Mouse (Mus musculus) cerebellum, adult 9-11 months (tissue): ENCODE measurements around the gene Polr2f.

Experiments
- DNase-seq: peaks from one replicate; pipeline ENCODE4 v3.0.0; 2022

Gene Polr2f

DNA sequence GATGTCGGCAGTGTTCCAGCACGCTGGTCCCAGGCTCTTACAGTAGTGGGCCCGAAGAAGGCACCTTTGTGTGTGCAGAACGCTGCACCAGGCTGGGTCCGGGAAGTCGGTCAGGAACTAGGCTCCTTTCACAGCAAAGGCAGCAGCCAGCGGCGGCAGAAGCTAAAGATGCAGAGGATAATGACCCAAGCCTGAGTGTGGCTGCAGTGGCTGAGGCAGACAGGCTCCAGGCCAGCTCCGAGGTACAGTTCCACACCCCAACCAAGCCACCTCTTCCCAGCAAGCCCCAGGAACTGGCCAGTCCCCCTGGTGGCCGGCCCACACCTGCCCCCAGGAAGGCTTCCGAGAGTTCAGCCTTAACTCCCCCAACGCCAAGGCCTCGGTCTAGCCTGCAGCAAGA lies 18.3 kb upstream of the Polr2f start:
- no peak for DNase-seq

DNA sequence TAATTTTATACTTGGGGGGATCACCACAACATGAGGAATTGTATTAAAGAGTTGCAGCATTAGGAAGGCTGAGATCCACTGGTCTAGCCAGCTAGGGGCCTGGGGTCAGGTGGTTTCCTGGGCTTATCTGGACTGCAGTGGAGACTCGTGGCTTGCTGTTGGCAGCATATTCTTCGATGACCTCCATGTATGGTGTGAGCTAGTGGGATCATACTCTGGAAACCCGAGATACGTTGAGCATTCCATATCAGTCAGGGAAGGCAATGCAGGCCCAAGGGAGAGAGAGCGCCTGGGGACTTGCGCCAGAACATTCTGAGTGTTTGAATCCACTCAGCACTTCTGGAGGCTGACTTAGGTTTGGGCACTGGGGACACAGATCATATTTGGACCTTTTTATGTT lies 17.1 kb upstream of the Polr2f start:
- DNase-seq, result no peak

DNA sequence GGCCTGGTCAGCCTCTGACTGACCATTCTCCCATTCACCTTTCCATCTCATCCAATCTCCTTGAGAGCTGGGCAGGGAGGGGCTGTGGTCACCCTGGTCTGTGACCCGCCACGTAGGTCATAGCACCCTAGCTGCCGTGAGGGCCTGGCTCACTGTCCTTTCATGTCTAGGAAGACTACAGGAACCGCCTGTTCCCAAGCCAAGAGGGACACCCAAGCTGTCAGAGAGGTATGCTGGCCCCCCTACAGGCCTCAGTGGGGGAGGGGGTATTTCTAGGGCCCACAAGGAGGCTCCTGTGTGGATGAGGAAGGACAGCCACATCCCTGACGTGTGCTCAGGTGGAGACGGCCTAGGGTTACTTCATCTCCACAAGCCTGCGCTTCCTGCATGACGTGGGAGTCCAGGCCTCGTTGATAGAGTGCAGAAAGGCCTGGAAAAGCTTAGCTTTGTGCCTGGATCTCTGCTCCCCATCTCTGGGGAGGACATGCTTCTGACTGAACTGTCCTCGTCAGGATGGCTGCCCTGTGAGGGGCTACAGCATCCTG lies 16.4 kb upstream of the Polr2f start:
- no peak for DNase-seq

DNA sequence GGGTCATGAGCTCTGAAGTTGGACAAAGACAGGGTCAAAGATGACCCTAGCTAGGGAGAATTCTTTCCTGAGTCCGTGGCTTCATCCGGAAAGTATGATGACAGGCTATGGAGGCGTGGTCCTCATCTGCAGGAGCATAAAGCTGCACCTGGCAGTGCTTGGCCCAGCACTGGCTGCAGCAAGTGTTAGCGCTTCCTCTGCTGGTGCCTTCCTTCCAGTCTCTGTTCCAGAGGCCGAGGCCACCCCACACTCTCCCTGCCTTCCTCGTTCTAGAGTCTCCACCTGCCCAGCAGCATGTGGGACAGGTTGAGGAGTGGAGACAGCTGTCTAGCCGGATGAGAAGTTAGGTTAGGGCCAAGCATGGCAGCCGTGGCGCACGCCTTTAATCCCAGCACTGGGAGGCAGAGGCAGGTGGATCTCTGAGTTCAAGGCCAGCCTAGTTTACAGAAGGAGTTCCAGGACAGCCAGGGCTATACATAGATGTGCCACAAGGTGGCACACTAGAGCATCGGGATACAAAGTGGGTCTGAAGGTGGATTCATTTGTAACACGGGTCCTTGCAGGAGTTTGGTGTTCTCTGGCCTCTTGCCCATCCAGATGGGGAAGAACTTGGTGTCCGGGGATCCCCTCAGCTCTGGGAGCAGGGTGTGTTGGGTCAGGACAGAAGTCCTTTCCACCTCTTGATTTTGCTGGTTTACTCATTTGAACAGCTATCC lies 14.4 kb upstream of the Polr2f start:
- DNase-seq, result no peak

DNA sequence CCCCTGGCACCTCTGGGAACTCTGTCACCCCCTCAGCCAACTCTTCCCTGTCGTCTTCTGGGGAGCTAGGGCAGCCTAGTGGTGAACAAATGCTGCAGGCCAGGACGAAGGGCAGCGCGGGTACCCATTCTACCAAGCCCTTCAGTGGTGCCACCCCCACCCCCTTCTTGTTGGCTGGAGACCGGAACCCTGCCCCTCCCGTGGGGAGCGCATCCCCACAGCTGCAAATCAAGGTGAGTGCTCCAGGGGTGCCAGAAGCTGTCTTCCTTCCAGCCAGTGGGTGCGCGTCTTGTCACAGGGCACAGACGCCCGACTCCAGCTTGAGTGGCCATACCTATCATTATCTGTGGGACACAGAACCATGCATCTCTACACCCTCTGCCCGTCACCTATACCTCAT lies 13.7 kb upstream of the Polr2f start:
- DNase-seq, result no peak

DNA sequence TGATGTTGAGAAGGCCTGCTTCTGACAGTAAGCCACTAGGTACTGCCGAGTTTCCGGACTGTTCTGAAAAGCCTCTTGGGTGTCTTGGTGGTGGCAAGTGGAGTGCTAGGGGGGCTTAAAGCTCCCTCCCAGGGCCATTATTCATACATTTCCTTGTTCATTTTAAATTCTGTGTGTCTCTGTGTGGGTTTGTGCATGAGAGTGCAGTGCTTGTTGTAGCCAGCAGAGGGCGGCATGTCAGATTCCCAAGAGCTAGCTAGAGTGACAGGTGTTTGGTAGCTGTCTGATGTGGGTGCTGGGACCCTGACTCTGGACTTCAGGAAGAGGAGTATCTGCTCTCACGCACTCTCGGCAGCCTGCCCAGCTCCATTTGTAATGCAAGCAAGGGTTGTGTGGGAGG lies 12.6 kb upstream of the Polr2f start:
- DNase-seq, result no peak

DNA sequence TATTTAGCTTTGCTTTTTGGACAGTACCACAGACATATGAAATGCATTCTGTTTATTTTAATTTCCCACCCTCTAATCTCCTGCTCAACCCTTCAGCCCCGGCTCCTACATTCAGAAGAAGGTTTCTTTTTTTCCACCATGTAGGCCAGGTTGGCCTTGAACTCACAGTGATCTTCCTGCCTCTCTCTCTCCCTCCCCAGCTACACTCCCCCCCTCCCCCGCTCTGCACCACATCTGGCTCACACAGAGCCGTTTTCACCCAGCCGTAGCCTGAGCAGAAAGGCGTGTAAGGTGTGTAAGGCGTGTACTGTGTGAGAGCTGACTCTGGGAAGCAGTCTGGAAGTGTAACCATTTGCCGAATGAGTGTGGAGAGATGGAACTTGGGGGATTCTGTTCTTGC lies 11.5 kb upstream of the Polr2f start:
- DNase-seq, result no peak

DNA sequence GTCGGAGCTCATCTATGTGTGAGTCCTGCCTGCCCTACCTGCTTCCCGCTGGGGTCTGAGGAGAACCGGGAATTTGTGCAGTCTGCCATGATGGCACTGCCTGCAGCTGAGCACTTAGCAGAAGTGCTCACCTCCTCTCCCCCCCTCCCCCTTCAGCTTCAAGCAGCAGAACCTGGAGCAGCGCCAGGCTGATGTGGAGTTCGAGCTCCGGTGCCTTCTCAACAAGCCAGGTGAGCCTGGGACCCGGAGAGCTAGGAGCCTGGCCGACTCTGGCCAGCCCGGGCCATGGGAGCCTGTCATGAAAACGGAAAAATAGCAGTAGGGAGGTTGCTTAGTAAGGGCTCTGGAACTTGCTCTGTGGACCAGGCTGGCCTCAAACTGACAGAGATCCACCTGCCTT lies 10.0 kb upstream of the Polr2f start:
- no peak for DNase-seq

DNA sequence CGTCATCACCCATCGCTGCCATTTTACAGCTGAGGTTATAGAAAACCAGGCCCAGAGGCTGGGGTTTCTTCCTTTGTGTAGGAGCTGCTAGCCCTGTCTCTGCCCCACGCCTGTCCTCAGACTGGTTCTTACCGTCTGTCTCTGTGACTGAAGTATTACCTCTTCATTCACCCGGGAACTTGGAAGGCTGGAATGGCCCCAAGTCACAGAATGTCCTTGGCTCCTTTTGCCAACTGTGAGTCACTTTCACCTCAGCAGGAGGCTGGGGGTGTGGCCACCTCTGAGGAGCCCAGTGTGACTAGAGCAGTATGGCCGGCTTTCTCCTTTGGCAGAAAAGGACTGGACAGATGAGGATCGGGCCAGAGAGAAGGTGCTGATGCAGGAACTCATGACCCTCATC lies 9.4 kb upstream of the Polr2f start:
- DNase-seq, result peak; percentile 88

DNA sequence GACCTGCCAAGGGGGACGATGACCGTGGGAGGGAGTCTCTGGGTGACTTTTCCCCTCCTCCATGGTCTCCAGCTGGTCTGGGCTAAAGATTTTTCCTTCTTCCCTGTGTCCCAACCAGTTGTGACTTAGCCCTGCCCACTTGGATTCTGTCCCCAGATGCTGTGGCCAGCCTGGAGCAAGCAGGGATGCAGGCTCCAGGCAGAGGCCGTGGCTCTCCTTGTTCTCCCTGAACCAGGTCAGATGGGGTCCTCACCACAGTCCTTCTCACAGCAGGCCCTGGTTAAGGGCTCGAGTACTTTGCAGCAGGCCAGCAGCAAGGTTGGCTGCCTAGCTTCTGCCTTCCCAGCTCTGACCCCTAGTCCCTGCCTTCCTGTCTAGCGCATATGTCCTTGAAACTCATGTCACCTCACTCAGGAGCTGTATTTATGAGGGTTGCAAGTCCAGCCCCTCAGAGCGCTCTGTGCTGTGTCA lies 7.6 kb upstream of the Polr2f start:
- no peak for DNase-seq

DNA sequence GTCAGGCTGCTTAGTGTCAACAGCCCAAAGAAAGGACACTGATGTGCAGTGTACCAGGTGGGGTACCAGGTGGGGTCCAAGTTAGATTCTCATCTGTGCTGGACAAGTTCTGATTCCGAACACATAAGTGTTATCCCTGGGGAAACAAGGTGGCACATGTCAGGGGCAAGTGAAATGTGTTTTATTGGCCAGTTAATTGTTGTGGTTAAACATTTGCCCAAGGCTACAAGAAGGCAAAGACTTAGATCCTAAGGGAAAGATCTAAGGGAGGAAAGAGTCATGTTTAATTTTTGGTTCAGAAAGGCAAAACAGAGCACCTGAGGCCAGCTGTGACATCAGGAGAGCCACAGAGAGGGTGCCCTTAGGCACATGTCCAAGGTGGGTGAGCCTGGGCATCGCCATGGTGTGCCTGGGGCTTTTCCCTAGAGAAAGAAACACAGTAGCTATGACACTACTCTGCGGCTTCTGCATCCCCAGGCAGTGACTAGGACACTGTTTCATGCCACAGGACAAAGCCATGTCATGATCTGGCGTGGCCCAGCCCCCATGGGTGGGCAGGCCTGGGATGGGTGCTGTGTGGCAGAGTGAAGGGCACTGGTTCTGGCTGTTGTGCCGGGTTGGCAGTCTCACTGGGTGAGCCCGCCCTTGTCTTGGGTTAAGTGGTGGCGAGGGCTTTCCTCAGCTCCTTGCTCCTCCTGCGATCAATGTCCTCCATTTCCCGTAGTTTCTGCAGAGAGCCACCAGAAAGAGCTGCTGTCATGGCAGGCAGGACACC lies 6.1 kb upstream of the Polr2f start:
- DNase-seq, result no peak

DNA sequence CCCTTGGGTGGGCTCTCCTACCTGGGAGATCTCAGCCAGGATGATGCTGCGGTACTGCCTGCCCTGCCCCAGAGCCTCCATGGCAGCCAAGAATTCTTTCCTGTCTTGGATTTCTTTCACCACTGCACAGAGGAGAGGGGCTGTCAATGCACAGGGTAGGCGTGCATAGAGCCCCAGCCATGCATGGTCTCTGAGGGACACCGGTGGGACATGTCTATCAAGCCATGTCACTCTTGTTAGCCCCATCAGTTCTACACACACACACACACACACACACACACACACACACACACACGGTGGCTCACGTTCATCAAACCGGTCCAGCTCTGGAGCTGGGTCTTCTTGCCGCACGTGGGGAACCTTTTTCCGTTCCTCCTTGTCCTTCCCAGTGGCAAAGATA lies 5.5 kb upstream of the Polr2f start:
- no peak for DNase-seq

DNA sequence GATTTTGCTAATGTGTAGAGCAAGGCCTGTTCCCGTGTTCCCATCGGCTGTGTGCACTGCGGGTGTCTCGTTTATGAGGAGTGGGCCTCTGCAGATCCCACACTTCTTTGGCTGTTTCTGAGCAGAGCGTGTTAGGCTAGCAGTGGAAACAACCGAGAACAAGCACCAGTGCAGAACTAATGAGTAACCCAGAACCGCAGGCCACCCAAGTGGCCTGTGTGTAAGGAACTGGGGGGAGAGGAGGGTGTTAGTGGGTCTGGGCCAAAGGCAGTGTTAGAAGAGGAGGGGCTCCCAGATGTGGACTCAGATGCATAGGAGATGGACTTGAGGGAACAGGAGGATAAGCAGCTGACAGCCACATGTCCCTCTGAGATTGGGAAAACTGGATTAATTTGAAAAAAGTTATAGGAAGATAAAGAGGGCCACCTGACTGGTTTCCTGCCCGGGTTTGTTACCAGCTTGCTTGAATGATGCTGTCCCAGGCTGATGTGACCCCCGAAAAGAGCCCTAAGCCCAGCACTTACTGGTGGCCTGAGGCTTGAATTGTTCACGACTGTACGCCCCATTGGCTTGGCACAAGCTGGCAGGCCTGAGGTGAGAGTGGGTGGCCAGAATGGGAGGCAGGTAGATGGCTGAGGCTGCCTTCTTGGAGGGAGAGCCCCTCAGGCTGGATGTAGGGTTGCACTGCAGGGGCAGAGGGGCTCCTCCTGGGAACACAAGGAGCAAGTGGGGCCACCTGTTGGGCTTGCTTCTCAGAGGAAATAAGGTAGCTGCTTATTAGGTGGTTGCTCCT lies 4.8 kb upstream of the Polr2f start:
- DNase-seq, result no peak

DNA sequence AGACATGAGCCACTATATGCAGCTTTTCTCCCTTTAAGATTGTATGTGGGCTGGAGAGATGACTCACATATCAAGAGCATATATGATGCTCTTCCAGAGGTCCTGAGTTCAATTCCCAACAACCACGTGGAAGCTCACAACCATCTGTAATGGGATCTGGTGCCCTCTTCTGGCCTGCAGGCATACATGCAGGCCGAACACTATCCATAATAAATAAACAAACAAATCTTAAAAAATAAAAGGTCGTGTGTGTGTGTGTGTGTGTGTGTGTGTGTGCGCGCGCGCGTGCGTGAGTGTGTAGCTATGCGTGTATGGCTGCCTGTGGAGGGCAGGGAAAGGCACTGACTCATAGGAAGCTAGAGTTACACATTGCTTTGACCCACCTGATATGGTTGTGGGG lies 1.2 kb upstream of the Polr2f start:
- DNase-seq, result no peak

DNA sequence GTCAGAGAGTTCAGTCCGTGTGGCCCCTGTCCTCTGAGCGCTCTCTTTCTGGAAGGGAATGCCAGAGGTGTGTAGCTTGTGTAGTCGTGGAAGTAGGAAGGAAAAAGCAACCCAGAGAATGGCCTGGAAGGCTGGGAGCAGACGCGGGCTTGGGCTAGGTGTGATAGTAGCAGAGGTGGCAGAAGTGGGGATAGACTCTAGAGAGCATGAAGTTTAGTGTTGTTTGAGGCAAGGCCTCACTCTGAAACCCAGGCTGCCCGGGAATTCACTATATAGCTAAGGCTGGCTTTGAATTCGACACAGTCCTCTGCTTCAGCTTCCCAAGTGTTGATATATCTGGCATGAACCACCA lies 733 bp downstream of the Polr2f start:
- DNase-seq, result no peak

DNA sequence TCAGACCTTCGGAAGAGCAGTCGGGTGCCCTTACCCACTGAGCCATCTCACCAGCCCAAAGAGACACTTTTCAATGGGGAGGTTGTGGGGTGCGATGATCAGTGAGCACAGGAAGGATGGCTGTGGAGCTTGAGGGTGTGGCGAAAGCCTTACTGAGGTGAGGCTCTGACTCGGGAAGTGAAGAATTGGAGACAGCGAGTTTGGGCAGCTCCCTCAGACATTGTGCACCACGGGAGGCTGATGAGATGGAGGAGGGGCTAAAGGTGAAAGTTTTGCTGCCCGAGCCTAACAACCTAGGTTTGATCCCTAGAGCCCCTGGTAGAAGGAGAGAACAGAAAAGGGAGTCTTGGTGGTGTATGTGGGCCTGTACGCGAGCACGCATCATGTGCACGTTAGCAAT lies 2.5 kb downstream of the Polr2f start:
- DNase-seq, result no peak

DNA sequence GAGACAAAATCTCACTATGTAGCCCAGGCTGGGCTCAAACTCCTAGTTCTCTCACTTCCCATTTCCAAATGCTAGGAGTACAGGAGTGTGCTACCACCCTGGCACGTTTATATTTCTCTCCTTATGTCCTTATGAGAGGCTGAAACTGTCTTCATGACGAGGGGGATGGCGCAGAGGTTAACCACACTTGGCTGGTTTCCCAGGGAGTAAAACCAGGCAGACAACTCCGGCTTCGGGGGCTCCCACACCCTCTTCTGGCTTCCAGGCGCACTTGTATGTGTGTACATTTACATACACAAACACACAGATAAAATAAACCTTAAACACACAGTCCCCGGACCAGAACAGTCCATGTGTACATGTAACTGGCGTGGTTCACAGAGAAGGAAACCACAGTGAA lies 3.2 kb downstream of the Polr2f start:
- no peak for DNase-seq

DNA sequence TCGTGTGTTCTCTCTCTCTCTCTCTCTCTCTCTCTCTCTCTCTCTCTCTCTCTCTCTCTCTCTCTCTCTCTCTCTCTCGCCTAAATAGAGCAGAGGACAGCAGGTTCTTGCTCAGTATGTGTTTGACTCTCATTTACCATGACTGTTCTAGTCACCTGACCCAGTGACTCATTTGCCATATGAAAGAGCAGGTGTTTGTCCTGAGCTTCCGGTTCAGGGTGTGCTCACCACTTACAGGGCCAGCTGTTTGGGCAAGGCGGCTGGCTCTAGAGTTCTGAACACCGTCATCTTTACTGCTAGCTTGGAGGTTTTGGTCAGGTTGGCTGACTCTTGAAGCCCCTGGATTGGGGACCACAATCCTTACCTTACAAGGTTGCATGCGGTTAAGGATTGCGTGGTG lies 4.7 kb downstream of the Polr2f start:
- DNase-seq, result no peak

DNA sequence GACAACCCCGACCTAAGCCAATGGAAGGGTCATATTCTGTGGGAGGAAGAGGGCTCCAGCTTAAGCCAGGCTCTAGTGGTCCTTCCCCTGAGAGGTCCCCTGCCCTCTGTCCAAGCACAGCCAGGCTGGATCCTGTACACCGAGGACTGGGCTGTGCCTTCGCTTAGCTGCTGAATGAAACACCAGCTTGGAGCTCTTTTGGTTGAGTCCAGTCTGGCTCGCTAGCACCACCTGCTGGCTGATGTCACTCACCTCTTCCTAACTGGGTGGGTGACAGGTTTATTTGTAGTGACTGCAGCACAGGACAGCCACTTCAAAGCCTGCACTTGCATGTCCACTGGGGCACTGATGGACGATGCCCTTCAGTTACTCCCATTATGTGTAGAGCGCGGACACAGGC lies 7.7 kb downstream of the Polr2f start:
- DNase-seq, result peak; percentile 69

DNA sequence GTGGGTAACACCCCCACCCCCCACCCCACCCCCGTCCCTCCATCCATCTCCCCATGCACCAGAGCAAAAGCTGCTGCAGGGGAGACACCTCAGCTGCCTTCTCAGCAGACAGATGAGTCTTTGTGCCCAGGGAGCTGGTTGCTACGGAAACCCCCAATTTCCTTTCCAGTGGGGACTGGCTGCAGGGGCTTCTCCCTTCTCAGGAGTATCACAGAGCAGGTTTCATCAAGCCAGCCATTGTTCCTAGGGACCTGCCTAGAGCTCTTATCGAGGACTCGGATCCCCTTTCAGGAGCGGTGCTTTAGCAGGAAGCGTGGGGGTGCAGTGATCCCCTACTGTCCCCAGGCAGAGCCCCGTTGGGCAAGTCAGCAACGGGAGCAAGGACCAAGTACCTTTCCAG lies 11.1 kb downstream of the Polr2f start:
- no peak for DNase-seq

DNA sequence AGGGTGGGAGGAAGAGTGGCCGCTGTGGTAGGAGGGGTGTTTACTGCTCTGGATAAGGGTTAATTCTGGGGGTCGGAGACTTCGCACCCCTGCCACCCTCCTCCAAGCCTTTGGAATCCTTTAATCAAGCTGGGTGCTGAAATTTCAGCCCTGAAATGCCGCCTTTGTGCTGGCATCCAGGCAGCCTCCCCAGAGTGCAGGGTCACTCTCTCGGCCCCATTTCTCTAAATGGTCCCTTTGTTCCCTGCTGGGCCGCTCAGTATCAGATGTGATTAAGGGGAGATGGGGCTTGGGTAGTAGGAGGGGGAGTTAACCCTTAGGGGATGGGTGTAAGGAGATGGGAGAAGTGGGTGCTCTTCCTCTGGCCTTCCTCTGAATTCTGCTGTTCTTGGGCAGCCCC lies 11.9 kb downstream of the Polr2f start:
- no peak for DNase-seq

DNA sequence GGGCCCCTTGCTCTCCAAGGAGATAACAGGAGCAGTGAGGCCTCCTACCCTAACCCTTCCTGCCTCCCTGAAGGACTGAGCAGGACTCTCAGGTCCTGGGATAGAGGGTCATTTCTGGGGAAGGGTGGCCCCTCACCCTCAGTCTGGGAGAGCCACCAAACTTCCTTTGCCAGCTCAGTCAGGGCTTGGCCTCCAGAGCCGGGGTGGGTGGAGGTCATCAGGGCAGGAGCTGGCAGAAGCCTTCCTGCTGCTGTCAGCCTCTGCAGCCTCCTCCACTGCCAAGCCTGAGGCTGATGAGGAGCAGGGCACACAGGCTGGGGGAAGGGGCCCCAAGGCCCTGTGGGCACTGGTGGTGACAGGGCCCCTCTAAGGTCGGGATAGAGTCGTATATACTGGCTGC lies 14.8 kb downstream of the Polr2f start:
- DNase-seq, result no peak

DNA sequence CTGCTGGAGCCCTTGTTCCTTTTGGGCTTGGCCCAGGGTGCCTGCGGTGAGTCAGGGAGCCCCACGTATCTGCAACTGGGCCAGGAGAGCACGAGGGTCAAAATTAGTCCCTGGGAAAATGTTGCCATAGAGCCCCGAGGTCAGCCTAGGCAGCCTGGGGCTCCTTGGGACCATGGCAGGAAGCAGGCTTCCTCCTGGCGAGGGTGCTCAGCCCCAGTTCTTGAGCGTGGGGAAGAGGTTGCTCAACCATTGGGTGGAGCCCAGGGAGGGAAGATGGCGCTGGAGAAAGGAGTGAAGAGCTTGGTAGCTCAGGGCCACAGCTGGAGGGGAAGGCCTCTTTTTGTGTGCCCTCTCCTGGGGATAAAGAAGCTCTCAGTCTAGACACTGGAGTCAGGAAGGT lies 21.5 kb downstream of the Polr2f start:
- DNase-seq, result no peak

DNA sequence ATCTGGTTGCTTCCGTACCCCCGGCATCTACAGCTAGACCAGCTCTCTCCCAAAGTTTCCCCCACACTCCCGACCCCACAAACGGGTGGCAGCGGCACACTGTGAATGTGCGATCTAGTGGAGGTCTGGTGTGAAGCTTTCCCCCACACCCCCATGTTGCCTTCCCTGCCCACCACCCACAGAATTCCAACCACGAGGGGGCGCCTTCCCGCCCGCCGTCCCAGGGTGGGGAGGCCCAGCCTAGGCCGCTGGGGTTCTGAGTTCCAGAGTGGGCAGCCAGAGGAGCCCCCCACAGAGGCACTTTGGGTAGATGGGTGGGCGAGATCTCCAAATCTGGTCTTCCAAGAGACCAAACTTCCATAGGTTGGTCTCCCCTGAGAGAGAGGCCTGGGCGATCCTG lies 22.0 kb downstream of the Polr2f start:
- DNase-seq, result no peak
